Mouse (Mus musculus): ENCODE data around the gene Slc39a3. TPM values are rescaled to one million over a fixed set of nuclear protein-coding genes. Genes with fewer than 3 reads are reported as not detected.
"Not testable (repeated sequence)": the region's sequence is repeated elsewhere in the genome, so short reads cannot be mapped to it uniquely, and the experiment has no call there.

Gene Slc39a3
- polyA plus RNA-seq, 1 experiment from 2014 or later = 9.4 TPM

DNA sequence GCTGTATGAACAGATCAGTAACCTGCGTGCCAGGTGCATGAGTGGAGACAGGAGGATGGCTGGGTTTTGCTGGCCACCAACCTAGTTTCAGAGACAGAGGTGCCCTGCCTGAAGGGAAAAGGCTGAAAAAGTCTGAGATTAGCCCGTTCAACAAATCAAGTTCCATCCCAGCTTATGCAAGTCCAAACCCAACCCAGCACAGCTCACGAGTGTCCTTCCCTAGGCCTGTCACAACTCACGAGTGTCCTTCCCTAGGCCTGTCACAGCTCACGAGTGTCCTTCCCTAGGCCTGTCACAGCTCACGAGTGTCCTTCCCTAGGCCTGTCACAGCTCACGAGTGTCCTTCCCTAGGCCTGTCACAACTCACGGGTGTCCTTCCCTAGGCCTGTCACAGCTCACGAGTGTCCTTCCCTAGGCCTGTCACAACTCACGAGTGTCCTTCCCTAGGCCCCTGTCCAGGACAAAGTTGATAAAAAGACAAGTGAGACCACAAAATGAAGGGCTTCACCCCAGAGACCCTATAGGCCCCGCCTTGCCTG lies 18.6 kb upstream of the Slc39a3 start:
- H3K9ac ChIP-seq (ENCODE audit: low read depth, low read length); H3K27me3 ChIP-seq (replicated peaks; ENCODE audit: control insufficient read depth, insufficient read depth, low read length); H3K9me3 ChIP-seq (ENCODE audit: control insufficient read depth, low read length); H3K27ac ChIP-seq (ENCODE audit: low read depth, low read length); H3K4me2 ChIP-seq; H3K4me3 ChIP-seq (ENCODE audit: low read depth, low read length); DNase-seq (ENCODE audit: low spot score); ATAC-seq (replicated peaks; ENCODE audit: low FRiP score): not testable (repeated sequence)
- peaks cover 18% of the 10 kb centered on the region for H3K4me1 ChIP-seq (replicated peaks; ENCODE audit: control insufficient read depth, insufficient read depth, low read length)
- peaks cover 20% of the 10 kb centered on the region for H3K36me3 ChIP-seq (ENCODE audit: control insufficient read depth, insufficient read depth, low read length)
- 76% methylated on average over 11 of the region's 11 CpGs for WGBS

DNA sequence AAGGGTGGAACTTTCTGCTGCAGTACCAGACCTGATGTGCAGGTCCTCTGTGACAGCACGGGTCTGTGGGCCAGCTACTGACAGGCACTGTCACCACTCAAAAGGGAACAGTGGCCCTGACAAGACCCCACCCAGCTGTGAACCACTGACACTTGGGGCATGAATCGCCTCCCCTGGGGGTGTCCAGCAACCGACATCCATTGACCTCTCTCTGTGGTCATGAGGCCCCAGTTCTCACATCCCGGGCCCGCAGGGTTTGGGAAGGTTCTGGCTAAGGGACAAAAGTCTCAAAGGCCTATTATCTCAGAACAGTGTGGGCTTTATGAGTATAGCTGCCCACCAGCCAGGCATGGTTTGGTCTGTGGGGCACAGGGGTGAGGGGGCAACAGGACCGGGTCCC lies 17.9 kb upstream of the Slc39a3 start:
- ATAC-seq (replicated peaks; ENCODE audit: low FRiP score) = no peak
- Histone ChIP-seq H3K4me2 (no peak overlapping the region), H3K9ac (ENCODE audit: low read depth, low read length) (no peak overlapping the region), H3K4me3 (ENCODE audit: low read depth, low read length) (no peak overlapping the region), H3K36me3 (ENCODE audit: control insufficient read depth, insufficient read depth, low read length) (peaks cover 26% of the 10 kb centered on the region), H3K9me3 (ENCODE audit: control insufficient read depth, low read length) (no peaks in the 10 kb centered on the region), H3K4me1 (replicated peaks; ENCODE audit: control insufficient read depth, insufficient read depth, low read length) (peaks cover 19% of the 10 kb centered on the region), H3K27ac (ENCODE audit: low read depth, low read length) (no peak overlapping the region), H3K27me3 (replicated peaks; ENCODE audit: control insufficient read depth, insufficient read depth, low read length) (no peaks in the 10 kb centered on the region)
- no peak for DNase-seq (ENCODE audit: low spot score)
- 89% methylated on average over 6 of the region's 6 CpGs for WGBS

DNA sequence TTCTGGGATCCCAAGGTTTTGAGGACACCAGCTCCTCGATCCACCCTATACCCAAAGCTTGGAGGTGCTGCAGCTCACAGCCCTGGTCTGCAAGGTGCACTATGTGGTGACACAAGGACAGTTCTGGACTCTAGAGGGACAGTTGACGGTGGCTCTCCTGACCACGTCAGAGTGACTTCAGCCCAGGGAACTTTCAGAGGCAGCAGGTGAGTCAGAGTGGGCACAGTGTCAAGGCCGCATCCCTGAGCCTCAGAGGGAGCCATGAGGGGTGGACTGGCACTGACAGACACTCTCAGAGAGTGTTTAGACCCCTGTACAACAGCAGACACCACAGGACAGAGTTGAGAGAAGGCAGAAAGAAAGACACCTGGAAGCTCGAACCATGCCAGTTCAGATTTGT lies 15.4 kb upstream of the Slc39a3 start:
- Histone ChIP-seq H3K4me3 (ENCODE audit: low read depth, low read length) (no peak overlapping the region), H3K27ac (ENCODE audit: low read depth, low read length) (no peak overlapping the region), H3K27me3 (replicated peaks; ENCODE audit: control insufficient read depth, insufficient read depth, low read length) (no peaks in the 10 kb centered on the region), H3K4me1 (replicated peaks; ENCODE audit: control insufficient read depth, insufficient read depth, low read length) (peaks cover 12% of the 10 kb centered on the region), H3K36me3 (ENCODE audit: control insufficient read depth, insufficient read depth, low read length) (peaks cover 46% of the 10 kb centered on the region), H3K9me3 (ENCODE audit: control insufficient read depth, low read length) (no peaks in the 10 kb centered on the region), H3K9ac (ENCODE audit: low read depth, low read length) (no peak overlapping the region), H3K4me2 (no peak overlapping the region)
- no peak for DNase-seq (ENCODE audit: low spot score)
- WGBS = 89% methylated on average over 5 of the region's 5 CpGs
- ATAC-seq (replicated peaks; ENCODE audit: low FRiP score) = no peak

DNA sequence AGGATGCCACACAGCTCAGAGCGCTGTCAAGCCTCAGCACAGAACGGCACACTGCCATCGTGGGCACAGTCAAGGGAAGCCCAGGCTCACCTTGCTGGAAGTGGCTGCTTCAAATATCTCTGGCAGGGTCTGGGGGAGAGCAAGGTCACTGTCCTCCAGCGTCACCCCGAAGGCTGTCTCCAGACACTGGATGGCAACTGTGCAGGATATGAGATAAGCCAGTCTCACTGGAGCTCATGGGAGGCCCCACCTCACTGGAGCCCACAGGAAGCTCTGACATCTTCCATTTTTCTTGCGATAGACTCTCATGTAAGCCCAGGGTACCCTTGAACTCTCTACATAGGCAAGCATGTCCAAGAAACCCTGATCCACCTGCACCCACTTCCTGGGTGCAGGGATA lies 13.9 kb upstream of the Slc39a3 start:
- 0 out of 2 replicates have a peak overlapping the region, but pooled peaks have one; percentile 12 for H3K4me2 ChIP-seq
- peak overlapping the region; percentile 3; the same call in 1 of the 2 replicates for H3K4me3 ChIP-seq (ENCODE audit: low read depth, low read length)
- H3K36me3 ChIP-seq (ENCODE audit: control insufficient read depth, insufficient read depth, low read length) = peaks cover 56% of the 10 kb centered on the region
- WGBS = 63% methylated on average over 6 of the region's 6 CpGs
- H3K27me3 ChIP-seq (replicated peaks; ENCODE audit: control insufficient read depth, insufficient read depth, low read length) = no peaks in the 10 kb centered on the region
- DNase-seq (ENCODE audit: low spot score) (no peak), ATAC-seq (replicated peaks; ENCODE audit: low FRiP score) (peak; percentile 72)
- no peak overlapping the region for H3K9ac ChIP-seq (ENCODE audit: low read depth, low read length)
- peaks cover 12% of the 10 kb centered on the region for H3K4me1 ChIP-seq (replicated peaks; ENCODE audit: control insufficient read depth, insufficient read depth, low read length)
- peak overlapping the region; percentile 59 for H3K27ac ChIP-seq (ENCODE audit: low read depth, low read length)
- no peaks in the 10 kb centered on the region for H3K9me3 ChIP-seq (ENCODE audit: control insufficient read depth, low read length)

DNA sequence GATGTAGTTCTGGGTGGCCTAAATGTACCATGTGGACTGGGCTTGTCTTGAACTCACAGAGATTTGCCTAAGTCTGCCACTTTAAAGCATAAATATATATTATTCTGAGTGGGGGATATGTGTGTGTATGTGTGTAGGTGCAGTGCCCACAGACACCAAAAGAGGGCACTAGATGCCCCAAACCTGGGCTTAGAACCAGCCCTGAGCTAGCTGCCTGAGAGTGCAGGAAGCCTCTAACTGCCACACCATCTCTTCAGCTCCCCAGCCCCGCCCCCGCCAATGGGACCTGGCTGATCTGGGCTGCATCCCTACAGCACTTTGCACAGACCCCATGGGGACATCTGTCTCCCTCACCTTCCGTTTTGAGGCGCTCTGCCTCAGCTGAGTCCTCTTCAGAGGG lies 13.4 kb upstream of the Slc39a3 start:
- peaks cover 12% of the 10 kb centered on the region for H3K4me1 ChIP-seq (replicated peaks; ENCODE audit: control insufficient read depth, insufficient read depth, low read length)
- no peaks in the 10 kb centered on the region for H3K27me3 ChIP-seq (replicated peaks; ENCODE audit: control insufficient read depth, insufficient read depth, low read length)
- DNase-seq (ENCODE audit: low spot score) (no peak), ATAC-seq (replicated peaks; ENCODE audit: low FRiP score) (peak; percentile 57)
- H3K4me3 ChIP-seq (ENCODE audit: low read depth, low read length) = peak overlapping the region; percentile 3; the same call in 1 of the 2 replicates
- WGBS = 71% methylated on average over 4 of the region's 4 CpGs
- H3K27ac ChIP-seq (ENCODE audit: low read depth, low read length) = peak overlapping the region; percentile 59; the same call in 1 of the 2 replicates
- H3K4me2 ChIP-seq = 0 out of 2 replicates have a peak overlapping the region, but pooled peaks have one; percentile 12
- H3K9ac ChIP-seq (ENCODE audit: low read depth, low read length) = no peak overlapping the region
- no peaks in the 10 kb centered on the region for H3K9me3 ChIP-seq (ENCODE audit: control insufficient read depth, low read length)
- peaks cover 57% of the 10 kb centered on the region for H3K36me3 ChIP-seq (ENCODE audit: control insufficient read depth, insufficient read depth, low read length)

DNA sequence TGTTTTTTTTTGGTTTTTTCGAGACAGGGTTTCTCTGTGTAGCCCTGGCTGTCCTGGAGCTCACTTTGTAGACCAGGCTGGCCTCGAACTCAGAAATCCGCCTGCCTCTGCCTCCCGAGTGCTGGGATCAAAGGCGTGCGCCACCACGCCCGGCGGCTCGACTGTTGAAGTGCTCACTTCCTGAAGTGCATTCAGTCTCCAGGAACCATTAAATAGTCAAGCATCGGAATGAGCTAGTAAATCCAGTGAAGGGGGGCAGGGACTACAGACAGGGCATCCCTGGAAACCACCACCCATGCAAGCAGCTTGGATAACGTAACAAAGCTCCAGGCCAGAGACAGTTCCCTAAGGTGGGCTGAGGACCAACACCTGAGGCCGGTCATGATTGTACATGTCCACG lies 8.0 kb upstream of the Slc39a3 start:
- not testable (repeated sequence) for H3K9me3 ChIP-seq (ENCODE audit: control insufficient read depth, low read length); H3K9ac ChIP-seq (ENCODE audit: low read depth, low read length); H3K4me1 ChIP-seq (replicated peaks; ENCODE audit: control insufficient read depth, insufficient read depth, low read length); ATAC-seq (replicated peaks; ENCODE audit: low FRiP score); H3K4me3 ChIP-seq (ENCODE audit: low read depth, low read length); H3K27me3 ChIP-seq (replicated peaks; ENCODE audit: control insufficient read depth, insufficient read depth, low read length); H3K27ac ChIP-seq (ENCODE audit: low read depth, low read length); DNase-seq (ENCODE audit: low spot score); H3K4me2 ChIP-seq
- H3K36me3 ChIP-seq (ENCODE audit: control insufficient read depth, insufficient read depth, low read length) = peaks cover 48% of the 10 kb centered on the region
- 88% methylated on average over 13 of the region's 14 CpGs for WGBS

GRCm38 (mm10) chr10:81041458-81042175 lies 4.4 kb upstream of the Slc39a3 start:
- Histone ChIP-seq H3K36me3 (ENCODE audit: control insufficient read depth, insufficient read depth, low read length) (peaks cover 18% of the 10 kb centered on the region), H3K4me1 (replicated peaks; ENCODE audit: control insufficient read depth, insufficient read depth, low read length) (no peaks in the 10 kb centered on the region), H3K4me2 (no peak overlapping the region; the same call in 1 of the 2 replicates), H3K4me3 (ENCODE audit: low read depth, low read length) (no peak overlapping the region), H3K27ac (ENCODE audit: low read depth, low read length) (no peak overlapping the region), H3K9ac (ENCODE audit: low read depth, low read length) (no peak overlapping the region), H3K9me3 (ENCODE audit: control insufficient read depth, low read length) (no peaks in the 10 kb centered on the region), H3K27me3 (replicated peaks; ENCODE audit: control insufficient read depth, insufficient read depth, low read length) (no peaks in the 10 kb centered on the region)
- peak; percentile 63 for DNase-seq (ENCODE audit: low spot score)
- no peak for ATAC-seq (replicated peaks; ENCODE audit: low FRiP score)
- 33% methylated on average over 13 of the region's 13 CpGs for WGBS

GRCm38 (mm10) chr10:81036251-81036650 lies 975 bp downstream of the Slc39a3 start:
- Histone ChIP-seq H3K9ac (ENCODE audit: low read depth, low read length) (no peak overlapping the region), H3K9me3 (ENCODE audit: control insufficient read depth, low read length) (no peaks in the 10 kb centered on the region), H3K36me3 (ENCODE audit: control insufficient read depth, insufficient read depth, low read length) (no peaks in the 10 kb centered on the region; the same call in 1 of the 2 replicates), H3K4me1 (replicated peaks; ENCODE audit: control insufficient read depth, insufficient read depth, low read length) (no peaks in the 10 kb centered on the region), H3K4me2 (no peak overlapping the region), H3K27ac (ENCODE audit: low read depth, low read length) (no peak overlapping the region), H3K27me3 (replicated peaks; ENCODE audit: control insufficient read depth, insufficient read depth, low read length) (no peaks in the 10 kb centered on the region), H3K4me3 (ENCODE audit: low read depth, low read length) (no peak overlapping the region)
- ATAC-seq (replicated peaks; ENCODE audit: low FRiP score) = no peak
- DNase-seq (ENCODE audit: low spot score) = no peak
- WGBS = 69% methylated on average over 7 of the region's 7 CpGs

DNA sequence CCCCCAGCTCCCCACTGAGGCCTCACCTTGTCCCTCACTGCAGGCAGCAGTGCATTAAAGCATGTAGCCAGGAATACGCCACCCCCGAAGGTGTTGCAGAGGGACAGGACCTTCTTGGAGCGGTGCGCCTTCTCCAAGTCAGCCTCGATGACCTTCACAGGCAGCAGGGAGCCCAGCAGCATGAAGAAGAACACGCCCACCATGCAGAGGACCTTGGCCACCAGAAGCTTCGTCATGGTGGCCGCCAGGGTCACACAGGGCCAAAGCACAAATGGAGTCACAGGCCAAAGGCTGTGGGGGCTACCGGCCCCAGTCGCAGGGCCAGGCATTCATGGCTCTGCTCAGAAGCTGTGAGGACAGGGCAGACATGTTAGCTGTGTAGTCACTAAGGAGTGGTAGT lies 3.6 kb downstream of the Slc39a3 start:
- Histone ChIP-seq H3K4me1 (replicated peaks; ENCODE audit: control insufficient read depth, insufficient read depth, low read length) (no peaks in the 10 kb centered on the region), H3K4me3 (ENCODE audit: low read depth, low read length) (no peak overlapping the region), H3K36me3 (ENCODE audit: control insufficient read depth, insufficient read depth, low read length) (peaks cover 4% of the 10 kb centered on the region), H3K9me3 (ENCODE audit: control insufficient read depth, low read length) (no peaks in the 10 kb centered on the region), H3K4me2 (no peak overlapping the region), H3K9ac (ENCODE audit: low read depth, low read length) (no peak overlapping the region), H3K27me3 (replicated peaks; ENCODE audit: control insufficient read depth, insufficient read depth, low read length) (no peaks in the 10 kb centered on the region), H3K27ac (ENCODE audit: low read depth, low read length) (no peak overlapping the region)
- WGBS = 77% methylated on average over 10 of the region's 10 CpGs
- ATAC-seq (replicated peaks; ENCODE audit: low FRiP score) (no peak), DNase-seq (ENCODE audit: low spot score) (no peak)
